In the genomic region with DNA sequence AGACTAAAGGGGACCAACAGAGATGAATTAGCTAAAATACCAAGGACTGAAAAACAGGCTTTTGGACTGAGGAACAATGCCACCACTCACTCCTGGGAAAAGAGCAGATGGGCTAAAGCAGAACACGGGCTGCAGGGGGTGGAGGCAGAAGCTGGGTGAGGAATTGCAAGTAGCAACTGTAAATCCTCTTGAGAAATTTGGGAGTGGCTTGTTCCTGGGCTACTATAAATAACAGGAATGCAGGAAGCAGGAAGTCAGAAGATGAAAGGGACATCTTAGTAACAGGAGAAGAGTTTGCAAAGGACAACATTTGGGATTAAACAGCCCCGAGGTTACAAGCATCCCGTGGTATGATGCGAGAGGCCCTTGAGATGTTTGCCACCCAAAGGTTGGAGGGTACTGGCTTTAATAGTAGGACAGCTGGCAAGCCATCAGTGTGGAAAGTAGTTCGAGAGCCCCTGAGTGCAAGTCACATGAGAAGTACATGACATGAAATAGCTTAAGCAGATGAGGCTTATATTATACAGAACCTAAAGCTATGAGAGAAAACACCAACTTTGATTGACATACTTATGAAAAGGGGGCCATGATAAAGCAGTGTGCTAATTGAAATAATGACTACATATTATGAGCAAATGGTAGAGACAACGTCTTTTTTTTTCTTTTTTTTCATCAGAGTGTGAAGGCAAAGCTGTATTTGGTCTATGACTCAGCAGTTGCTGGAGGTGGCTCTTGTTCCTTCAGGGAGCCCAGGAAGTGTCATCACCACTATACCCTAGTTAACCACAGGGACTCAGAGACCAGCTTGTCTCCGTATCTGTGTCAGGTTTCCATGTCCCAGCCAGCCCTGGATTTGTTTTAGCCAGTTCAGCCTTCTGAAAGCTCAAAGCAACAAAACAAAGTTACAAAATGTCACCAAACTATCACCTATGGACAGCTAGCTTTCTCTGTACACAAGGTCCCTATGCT, we compare ENCODE assay signal across 8 mouse cellular contexts.
DNase-seq lines count a peak whose midpoint lies in the region; ATAC-seq lines count a peak whose summit lies in the region.

No protein-coding gene starts in this region.

- H3K4me3 ChIP-seq in hindbrain, embryonic 12.5 days: no peak overlapping the region
- no peak overlapping the region for H3K4me3 ChIP-seq in hindbrain, embryonic 11.5 days (ENCODE audit: low read depth, low read length)
- H3K4me3 ChIP-seq in embryonic facial prominence, embryonic 15.5 days (replicated peaks): no peak overlapping the region
- H3K4me3 ChIP-seq in lung, embryonic 15.5 days: no peak overlapping the region

- no peak for DNase-seq in hindbrain, embryonic 11.5 days (ENCODE audit: low spot score)
- DNase-seq in R1 (ENCODE audit: low read depth, low spot score): peak; percentile 63
- no peak for DNase-seq in urinary bladder, postnatal 4 days (ENCODE audit: low spot score in 2 of 2)
- DNase-seq in retina, embryonic 14.5 days (ENCODE audit: low spot score): no peak
- DNase-seq in ovary, adult 18-20 months (ENCODE audit: low spot score): no peak

- no peaks in the 10 kb centered on the region for H3K27me3 ChIP-seq in hindbrain, embryonic 12.5 days
- no peaks in the 10 kb centered on the region for H3K27me3 ChIP-seq in hindbrain, embryonic 11.5 days (ENCODE audit: control insufficient read depth, insufficient read depth, low read length)
- H3K27me3 ChIP-seq in embryonic facial prominence, embryonic 15.5 days: no peaks in the 10 kb centered on the region
- no peaks in the 10 kb centered on the region for H3K27me3 ChIP-seq in lung, embryonic 15.5 days

- 0 out of 2 replicates have a peak, but pooled peaks cover 4% of the 10 kb centered on the region for H3K4me1 ChIP-seq in hindbrain, embryonic 12.5 days
- no peaks in the 10 kb centered on the region for H3K4me1 ChIP-seq in hindbrain, embryonic 11.5 days (replicated peaks; ENCODE audit: control insufficient read depth, insufficient read depth, low read length)
- peaks cover 4% of the 10 kb centered on the region; the same call in 1 of the 2 replicates for H3K4me1 ChIP-seq in embryonic facial prominence, embryonic 15.5 days
- peaks cover 10% of the 10 kb centered on the region; the same call in 1 of the 2 replicates for H3K4me1 ChIP-seq in lung, embryonic 15.5 days

- H3K9me3 ChIP-seq in hindbrain, embryonic 12.5 days (replicated peaks): no peaks in the 10 kb centered on the region
- H3K9me3 ChIP-seq in hindbrain, embryonic 11.5 days (ENCODE audit: control insufficient read depth, low read length): no peaks in the 10 kb centered on the region
- H3K9me3 ChIP-seq in embryonic facial prominence, embryonic 15.5 days (replicated peaks): no peaks in the 10 kb centered on the region
- H3K9me3 ChIP-seq in lung, embryonic 15.5 days: no peaks in the 10 kb centered on the region

- peak; percentile 38; the same call in 1 of the 2 replicates for ATAC-seq in hindbrain, embryonic 12.5 days (ENCODE audit: low FRiP score)
- no peak for ATAC-seq in hindbrain, embryonic 11.5 days (ENCODE audit: low FRiP score)
- peak; percentile 54; the same call in 1 of the 2 replicates for ATAC-seq in embryonic facial prominence, embryonic 15.5 days (ENCODE audit: insufficient number of reproducible peaks, low FRiP score, low TSS enrichment, low read depth)
- no peak for ATAC-seq in lung, embryonic 15.5 days (ENCODE audit: borderline replicate concordance, extremely low read depth, low FRiP score, low TSS enrichment)

- WGBS in hindbrain, embryonic 12.5 days: 58% methylated on average over 7 of the region's 7 CpGs
- 61% methylated on average over 7 of the region's 7 CpGs for WGBS in hindbrain, embryonic 11.5 days
- 37% methylated on average over 7 of the region's 7 CpGs for WGBS in embryonic facial prominence, embryonic 15.5 days
- WGBS in lung, embryonic 15.5 days: 30% methylated on average over 7 of the region's 7 CpGs

- H3K9ac ChIP-seq in hindbrain, embryonic 12.5 days: no peak overlapping the region
- H3K9ac ChIP-seq in hindbrain, embryonic 11.5 days (ENCODE audit: low read depth, low read length): no peak overlapping the region
- no peak overlapping the region for H3K9ac ChIP-seq in embryonic facial prominence, embryonic 15.5 days
- H3K9ac ChIP-seq in lung, embryonic 15.5 days: no peak overlapping the region

- H3K36me3 ChIP-seq in hindbrain, embryonic 12.5 days: no peaks in the 10 kb centered on the region
- H3K36me3 ChIP-seq in hindbrain, embryonic 11.5 days (ENCODE audit: control insufficient read depth, insufficient read depth, low read length): no peaks in the 10 kb centered on the region
- H3K36me3 ChIP-seq in embryonic facial prominence, embryonic 15.5 days: no peaks in the 10 kb centered on the region
- no peaks in the 10 kb centered on the region for H3K36me3 ChIP-seq in lung, embryonic 15.5 days

- no peak overlapping the region for H3K27ac ChIP-seq in hindbrain, embryonic 12.5 days
- no peak overlapping the region for H3K27ac ChIP-seq in hindbrain, embryonic 11.5 days (ENCODE audit: low read depth, low read length)
- no peak overlapping the region for H3K27ac ChIP-seq in embryonic facial prominence, embryonic 15.5 days (replicated peaks)
- H3K27ac ChIP-seq in lung, embryonic 15.5 days: peak overlapping the region; percentile 29; the same call in 1 of the 2 replicates

- no peak overlapping the region for H3K4me2 ChIP-seq in hindbrain, embryonic 12.5 days (replicated peaks)
- no peak overlapping the region for H3K4me2 ChIP-seq in hindbrain, embryonic 11.5 days (replicated peaks; ENCODE audit: low read depth, low read length)
- H3K4me2 ChIP-seq in embryonic facial prominence, embryonic 15.5 days (replicated peaks): no peak overlapping the region
- no peak overlapping the region for H3K4me2 ChIP-seq in lung, embryonic 15.5 days

Comparison
In these comparisons a context has a peak if more than half of its experiments do, and no peak if none do; other contexts are left out.
1. ATAC-seq: peak in hindbrain, embryonic 12.5 days (single experiment) and embryonic facial prominence, embryonic 15.5 days (single experiment); none in hindbrain, embryonic 11.5 days (single experiment) and lung, embryonic 15.5 days (single experiment).